Mouse (Mus musculus) embryonic facial prominence, embryonic 12.5 days (tissue): Measurements from ENCODE around the gene Cnot10. TPM values are rescaled to one million over a fixed set of nuclear protein-coding genes. Genes with fewer than 3 reads are reported as not detected.
A peak's percentile ranks its signal among the peaks of the same experiment; 100 is the strongest.

ENCODE experiments used
- ATAC-seq: fragments of 200-750 bp; cut with Nextera tagmentation; 2 replicates; pipeline ENCODE4 v1.8.0; 2017; ENCODE audit not compliant: insufficient number of reproducible peaks, insufficient read depth, low FRiP score, low TSS enrichment
- H3K27ac ChIP-seq: fragments of 300-500 bp; sonication (generic); 2 replicates; pipeline ENCODE4 v1.5.1; 2016; ENCODE audit warnings: mild to moderate bottlenecking
- H3K27me3 ChIP-seq: fragments of 300-500 bp; sonication (generic); 2 replicates; pipeline ENCODE4 v1.6.1; 2016; ENCODE audit warnings: mild to moderate bottlenecking, moderate library complexity
- H3K36me3 ChIP-seq: fragments of 300-500 bp; sonication (generic); 2 replicates; pipeline ENCODE4 v1.6.1; 2016; ENCODE audit warnings: mild to moderate bottlenecking
- H3K4me1 ChIP-seq: fragments of 300-500 bp; sonication (generic); 2 replicates; pipeline ENCODE4 v1.6.1; 2016
- H3K4me2 ChIP-seq: fragments of 300-500 bp; sonication (generic); replicated peaks from 2 replicates; pipeline ENCODE4 v1.6.1; 2016; ENCODE audit warnings: mild to moderate bottlenecking, moderate library complexity
- H3K4me3 ChIP-seq: fragments of 300-500 bp; sonication (generic); 2 replicates; pipeline ENCODE4 v1.5.1; 2016; ENCODE audit warnings: mild to moderate bottlenecking
- H3K9ac ChIP-seq: fragments of 300-500 bp; sonication (generic); 2 replicates; pipeline ENCODE4 v1.6.1; 2016; ENCODE audit warnings: mild to moderate bottlenecking, moderate library complexity
- H3K9me3 ChIP-seq: fragments of 300-500 bp; sonication (generic); 2 replicates; pipeline ENCODE4 v1.6.1; 2016; ENCODE audit warnings: mild to moderate bottlenecking, moderate library complexity
- WGBS: fragments of 180-500 bp; shearing (Covaris S2); methylation state at CpG from one replicate; pipeline ENCODE4 v1.1.7; 2016; 5-methylcytosine and 5-hydroxymethylcytosine counted together
- polyA plus RNA-seq: library from polyadenylated mRNA; unstranded; fragments of >200 nt; fragmentation: Nextera tagmentation; extraction: Ambion mirVana; gene quantifications from 2 replicates; pipeline ENCODE4 v1.2.1, GENCODE M21; 2016

The Cnot10 gene
- polyA plus RNA-seq, 1 experiment from 2014 or later = 82.6 TPM

DNA sequence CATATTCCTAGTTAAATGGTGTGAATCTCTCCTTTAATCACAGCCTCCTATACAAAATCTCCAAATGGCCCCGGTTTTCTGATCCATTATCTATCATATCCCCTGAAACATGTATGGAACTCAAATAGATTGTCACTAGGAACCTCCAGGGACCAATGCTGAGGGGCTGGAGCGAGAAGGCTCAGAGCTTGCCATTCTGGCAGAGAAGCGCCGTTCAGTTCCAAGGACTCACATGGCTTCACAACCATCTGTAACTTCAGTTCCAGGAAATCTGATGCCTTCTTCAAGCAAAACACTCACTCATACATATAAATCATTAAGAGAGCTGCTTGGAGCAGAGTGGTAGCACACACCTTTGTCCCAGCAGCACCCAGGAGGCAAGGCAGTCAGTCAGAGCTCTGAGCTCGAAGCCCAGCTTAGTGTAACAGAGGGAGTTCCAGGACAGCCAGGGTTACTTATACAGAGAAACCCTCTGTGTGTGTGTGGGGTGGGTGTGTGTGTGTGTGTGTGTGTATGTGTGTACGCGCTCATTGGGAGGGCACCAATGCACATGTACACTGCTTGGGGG is 100.9 kb downstream of the Cnot10 start:
- H3K9ac ChIP-seq = no peak overlapping the region
- peaks cover 13% of the 10 kb centered on the region for H3K4me1 ChIP-seq
- ATAC-seq = no peak
- H3K4me3 ChIP-seq = no peak overlapping the region
- H3K36me3 ChIP-seq = no peaks in the 10 kb centered on the region
- 56% methylated on average over 7 of the region's 7 CpGs for WGBS
- no peaks in the 10 kb centered on the region for H3K9me3 ChIP-seq
- no peak overlapping the region for H3K4me2 ChIP-seq
- H3K27ac ChIP-seq = no peak overlapping the region
- no peaks in the 10 kb centered on the region for H3K27me3 ChIP-seq

DNA sequence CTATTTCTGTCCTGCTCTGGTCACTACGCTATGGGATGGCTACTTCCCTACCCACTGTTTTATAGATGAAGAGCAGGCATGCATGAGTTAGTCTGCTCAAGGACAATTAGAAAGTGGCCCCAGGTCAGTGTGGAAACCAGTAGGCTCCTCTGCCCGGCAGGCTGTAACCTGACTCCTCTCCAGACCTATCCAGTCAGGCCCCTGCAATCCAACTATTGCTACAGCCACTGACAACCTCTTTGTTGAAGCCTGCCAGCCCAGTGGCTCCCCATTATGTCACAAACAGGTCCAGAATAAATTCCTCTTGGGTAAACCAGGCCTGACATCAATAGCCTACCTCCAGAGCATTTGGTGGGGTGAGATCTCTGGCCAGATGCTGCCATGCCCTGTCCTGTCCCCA is 103.4 kb downstream of the Cnot10 start:
- H3K9ac ChIP-seq = no peak overlapping the region
- H3K4me3 ChIP-seq = no peak overlapping the region
- H3K27me3 ChIP-seq = no peaks in the 10 kb centered on the region
- 14% methylated on average over 2 of the region's 2 CpGs for WGBS
- H3K4me2 ChIP-seq = no peak overlapping the region
- peak overlapping the region; percentile 13; the same call in 1 of the 2 replicates for H3K27ac ChIP-seq
- ATAC-seq = no peak
- no peaks in the 10 kb centered on the region for H3K9me3 ChIP-seq
- H3K4me1 ChIP-seq = peaks cover 10% of the 10 kb centered on the region
- no peaks in the 10 kb centered on the region for H3K36me3 ChIP-seq

Other genes with a start within 250 kb of the Cnot10 start
- gene Crtap, start 249.5 kb downstream of the Cnot10 start, polyA plus RNA-seq = 94.7 and 102 TPM in 2 replicates
- gene Glb1, start 239.1 kb downstream of the Cnot10 start, polyA plus RNA-seq = 28.3 and 28.9 TPM in 2 replicates
- gene Tmppe, start 239.1 kb downstream of the Cnot10 start, polyA plus RNA-seq = 10.7 and 11.3 TPM in 2 replicates
- not detected in 2 replicates for gene Ccr4, start 135.3 kb downstream of the Cnot10 start, polyA plus RNA-seq
- gene C130032M10Rik, start 124.5 kb downstream of the Cnot10 start, polyA plus RNA-seq = 0.43 and 0.60 TPM in 2 replicates
- 0.95 and 1.1 TPM in 2 replicates for gene Trim71, start 75.8 kb downstream of the Cnot10 start, polyA plus RNA-seq
- 77.9 and 89.4 TPM in 2 replicates for gene Dync1li1, start 48.6 kb upstream of the Cnot10 start, polyA plus RNA-seq
- gene Cmtm6, start 90.9 kb upstream of the Cnot10 start, polyA plus RNA-seq = 29.1 and 31.8 TPM in 2 replicates
- 79.6 and 82.0 TPM in 2 replicates for gene Cmtm7, start 141.7 kb upstream of the Cnot10 start, polyA plus RNA-seq
- 14.2 and 18.6 TPM in 2 replicates for gene Cmtm8, start 204.0 kb upstream of the Cnot10 start, polyA plus RNA-seq